Mouse (Mus musculus): Measurements from ENCODE around the gene Odf3l1. TPM values are rescaled to one million over a fixed set of nuclear protein-coding genes. Genes with fewer than 3 reads are reported as not detected.

Gene Odf3l1
- polyA plus RNA-seq, 1 experiment from 2014 or later, result not detected

Other genes with a start within 250 kb of the Odf3l1 start
- 49.4 and 72.2 TPM in 2 replicates for gene Lingo1, start 68.2 kb downstream of the Odf3l1 start, polyA plus RNA-seq (2014; fragmentation: Nextera tagmentation; extraction: Ambion mirVana)
- 4.1 TPM in 2 replicates for gene Cspg4, start 354 bp upstream of the Odf3l1 start, polyA plus RNA-seq (2014; fragmentation: Nextera tagmentation; extraction: Ambion mirVana)
- 1.6 and 2.5 TPM in 2 replicates for gene Snx33, start 63.7 kb upstream of the Odf3l1 start, polyA plus RNA-seq (2014; fragmentation: Nextera tagmentation; extraction: Ambion mirVana)
- gene Imp3, start 72.8 kb upstream of the Odf3l1 start, polyA plus RNA-seq (2014; fragmentation: Nextera tagmentation; extraction: Ambion mirVana), result 69.6 and 84.5 TPM in 2 replicates
- 22.8 and 24.1 TPM in 2 replicates for gene Snupn, start 86.2 kb upstream of the Odf3l1 start, polyA plus RNA-seq (2014; fragmentation: Nextera tagmentation; extraction: Ambion mirVana)
- 28.2 and 35.3 TPM in 2 replicates for gene Ptpn9, start 130.2 kb upstream of the Odf3l1 start, polyA plus RNA-seq (2014; fragmentation: Nextera tagmentation; extraction: Ambion mirVana)
- gene Sin3a, start 207.4 kb upstream of the Odf3l1 start, polyA plus RNA-seq (2014; fragmentation: Nextera tagmentation; extraction: Ambion mirVana), result 23.4 and 40.8 TPM in 2 replicates